Mouse (Mus musculus) testis, adult 2 months (tissue): ENCODE results near the gene Ghrl.
A peak's percentile ranks its signal among the peaks of the same experiment; 100 is the strongest.

Source experiments
- CTCF ChIP-seq: fragments of 200-500 bp; IDR thresholded peaks from 2 replicates; pipeline ENCODE4 v1.5.1; 2012; ENCODE audit warnings: low read depth, mild to moderate bottlenecking, inconsistent platforms, low read length, moderate library complexity; ENCODE audit not compliant: control insufficient read depth, insufficient read depth, insufficient replicate concordance
- POLR2A ChIP-seq: fragments of 200-500 bp; IDR thresholded peaks from 2 replicates; pipeline ENCODE4 v1.6.1; 2012; ENCODE audit warnings: low read depth, mild to moderate bottlenecking, inconsistent platforms, low read length, moderate library complexity; ENCODE audit not compliant: control insufficient read depth

DNA sequence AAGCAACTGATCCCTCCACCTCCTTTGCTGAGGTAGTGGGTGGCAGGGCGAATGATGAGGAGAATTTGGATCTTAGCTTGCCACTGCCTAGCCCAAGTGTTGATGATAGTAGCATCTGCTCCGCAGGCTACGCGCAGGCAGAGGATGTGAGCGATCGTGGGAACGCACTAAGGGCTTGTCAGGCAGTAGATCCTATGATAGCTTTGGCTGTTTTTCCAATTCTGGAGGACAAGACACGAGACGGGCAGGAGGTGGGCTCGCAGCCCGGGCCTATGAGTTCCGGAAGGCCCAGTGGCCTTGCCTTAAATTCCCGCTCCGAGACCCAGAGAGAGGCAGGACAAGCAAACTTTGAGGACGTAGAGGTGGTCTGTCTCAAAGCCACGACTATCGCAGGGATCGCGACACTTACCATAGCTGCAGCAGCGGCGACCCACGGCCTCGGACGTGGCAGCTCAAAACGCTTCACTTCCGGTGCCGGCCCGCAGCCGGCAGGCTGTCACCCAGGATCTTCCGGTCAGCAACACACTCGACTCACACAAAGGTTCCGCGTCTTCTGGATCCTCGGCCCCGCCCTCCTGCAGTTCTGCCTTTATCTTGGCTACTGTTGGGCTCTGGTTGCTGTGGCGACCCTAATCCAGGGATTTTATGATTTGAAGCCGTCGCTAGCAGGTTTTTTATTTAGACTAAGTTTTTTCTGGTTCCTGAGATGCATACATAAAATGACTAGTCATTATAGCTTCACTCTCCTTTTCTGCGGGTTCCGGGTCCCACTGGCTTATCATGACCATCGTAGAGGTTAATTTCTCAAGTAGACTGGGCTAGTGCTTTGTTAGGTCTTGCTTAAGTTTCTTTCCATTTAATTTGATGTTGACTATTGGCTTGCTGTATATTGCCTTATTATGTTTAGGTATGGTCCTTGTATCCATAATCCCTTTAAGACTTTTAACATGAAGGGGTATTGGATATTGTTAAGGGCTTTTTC is 20.8 kb upstream of the Ghrl start, which contains the start of gene Sec13:
- TF ChIP-seq CTCF (no peak), POLR2A (peak; percentile 77)
